Mouse (Mus musculus) E14TG2a.4 (cell line): ENCODE results near the gene Icos.

ENCODE experiments used
- CTCF ChIP-seq: conservative IDR thresholded peaks from 2 replicates; pipeline ENCODE4 v1.5.1; 2014; ENCODE audit warnings: low read length
- NANOG ChIP-seq: IDR thresholded peaks from 2 replicates; pipeline ENCODE4 v1.6.1; 2014; ENCODE audit warnings: borderline replicate concordance, low read length, mixed read lengths
- POU5F1 ChIP-seq: IDR thresholded peaks from 2 replicates; pipeline ENCODE4 v1.6.1; 2014; ENCODE audit warnings: low read length, borderline replicate concordance

GRCm38 (mm10) chr1:61042842-61043241 is 65.1 kb downstream of the Icos start:
- TF ChIP-seq CTCF (no peak), NANOG (no peak), POU5F1 (no peak)
